Mouse (Mus musculus) forebrain, postnatal 0 days (tissue): ENCODE measurements around the gene Eng. TPM values are rescaled to one million over a fixed set of nuclear protein-coding genes. Genes with fewer than 3 reads are reported as not detected.

Source experiments
- ATAC-seq: fragments of 200-750 bp; cut with Nextera tagmentation; 2 replicates; pipeline ENCODE4 v1.8.0; 2017; ENCODE audit warnings: mild to moderate bottlenecking, moderate library complexity
- DNase-seq: peaks from one replicate; pipeline ENCODE4 v3.0.0-alpha.2; 2015
- H3K27ac ChIP-seq: fragments of 300-500 bp; sonication (generic); 2 replicates; pipeline ENCODE4 v1.5.1; 2014; ENCODE audit warnings: low read depth, mild to moderate bottlenecking, antibody characterized with exemption, low read length, moderate library complexity, mixed read lengths
- H3K27me3 ChIP-seq: fragments of 300-500 bp; sonication (generic); 2 replicates; pipeline ENCODE4 v1.6.1; 2014; ENCODE audit warnings: mild to moderate bottlenecking, low read length, mixed read lengths; ENCODE audit not compliant: insufficient read depth
- H3K36me3 ChIP-seq: fragments of 300-500 bp; sonication (generic); 2 replicates; pipeline ENCODE4 v1.6.1; 2014; ENCODE audit warnings: mild to moderate bottlenecking, moderate library complexity; ENCODE audit not compliant: insufficient read depth
- H3K4me1 ChIP-seq: fragments of 300-500 bp; sonication (generic); 2 replicates; pipeline ENCODE4 v1.6.1; 2014; ENCODE audit warnings: antibody characterized with exemption; ENCODE audit not compliant: insufficient read depth
- H3K4me2 ChIP-seq: fragments of 300-500 bp; sonication (generic); 2 replicates; pipeline ENCODE4 v1.6.1; 2014; ENCODE audit warnings: low read depth, mild to moderate bottlenecking, moderate library complexity
- H3K4me3 ChIP-seq: fragments of 300-500 bp; sonication (generic); 2 replicates; pipeline ENCODE4 v1.5.1; 2014; ENCODE audit warnings: low read depth, low read length, mixed read lengths
- H3K9ac ChIP-seq: fragments of 300-500 bp; sonication (generic); 2 replicates; pipeline ENCODE4 v1.6.1; 2014; ENCODE audit warnings: mild to moderate bottlenecking
- H3K9me3 ChIP-seq: fragments of 300-500 bp; sonication (generic); 2 replicates; pipeline ENCODE4 v1.6.1; 2016; ENCODE audit warnings: low read length
- CTCF ChIP-seq: sonication (generic); IDR thresholded peaks from 2 replicates; pipeline ENCODE4 v1.5.1; 2016; ENCODE audit warnings: antibody characterized with exemption, control low read depth, low read depth
- WGBS: fragments of 180-500 bp; shearing (Covaris S2); extraction: QIAGEN DNeasy Blood & Tissue Kit; methylation state at CpG from one replicate; pipeline ENCODE4 v1.1.7; 2014; 5-methylcytosine and 5-hydroxymethylcytosine counted together
- polyA plus RNA-seq: library from polyadenylated mRNA; unstranded; fragments of >200 nt; fragmentation: Nextera tagmentation; extraction: Ambion mirVana; gene quantifications from 2 replicates; pipeline ENCODE4 v1.2.1, GENCODE M21; 2015
- total RNA-seq: library from RNA; depleted of rRNA; stranded (reverse); fragments of >200 nt; gene quantifications from 2 replicates; pipeline ENCODE4 v1.2.3, GENCODE M21; 2014

Gene Eng
- total and polyA plus RNA-seq, 2 experiments from 2014 or later: 14.7 to 22.1 TPM

DNA sequence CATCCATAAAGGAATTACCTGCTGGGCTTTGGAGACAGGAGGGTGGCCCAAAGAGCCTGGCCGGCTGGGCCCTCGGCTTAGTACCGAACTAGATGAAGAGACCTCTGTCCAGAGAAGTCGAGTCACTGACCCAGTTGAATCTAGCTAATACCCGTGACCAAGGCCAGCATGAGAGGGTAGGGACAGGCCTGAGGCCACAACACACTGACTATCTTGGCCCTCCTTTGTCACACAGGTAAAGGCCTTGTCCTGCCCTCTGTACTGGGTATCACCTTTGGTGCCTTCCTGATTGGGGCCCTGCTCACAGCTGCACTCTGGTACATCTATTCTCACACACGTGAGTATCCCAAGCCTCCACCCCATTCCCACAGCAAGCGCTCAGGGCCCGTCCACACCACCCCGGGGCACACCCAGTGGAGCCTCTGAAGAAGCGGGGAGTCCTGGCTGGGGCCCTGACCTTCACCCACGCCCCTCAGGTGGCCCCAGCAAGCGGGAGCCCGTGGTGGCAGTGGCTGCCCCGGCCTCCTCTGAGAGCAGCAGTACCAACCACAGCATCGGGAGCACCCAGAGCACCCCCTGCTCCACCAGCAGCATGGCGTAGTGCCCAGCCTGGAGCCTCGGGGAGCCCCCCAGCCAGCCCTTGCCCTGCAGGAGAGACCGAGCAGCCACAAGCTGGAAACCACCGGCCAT is 34.7 kb downstream of the Eng start:
- Histone ChIP-seq H3K36me3 (peaks cover 33% of the 10 kb centered on the region), H3K27me3 (no peaks in the 10 kb centered on the region), H3K4me1 (no peaks in the 10 kb centered on the region), H3K9me3 (no peaks in the 10 kb centered on the region), H3K4me2 (no peak overlapping the region), H3K4me3 (no peak overlapping the region), H3K9ac (no peak overlapping the region), H3K27ac (no peak overlapping the region)
- ATAC-seq: no peak
- TF ChIP-seq CTCF: no peak
- WGBS: 86% methylated on average over 19 of the region's 19 CpGs
- no peak for DNase-seq

DNA sequence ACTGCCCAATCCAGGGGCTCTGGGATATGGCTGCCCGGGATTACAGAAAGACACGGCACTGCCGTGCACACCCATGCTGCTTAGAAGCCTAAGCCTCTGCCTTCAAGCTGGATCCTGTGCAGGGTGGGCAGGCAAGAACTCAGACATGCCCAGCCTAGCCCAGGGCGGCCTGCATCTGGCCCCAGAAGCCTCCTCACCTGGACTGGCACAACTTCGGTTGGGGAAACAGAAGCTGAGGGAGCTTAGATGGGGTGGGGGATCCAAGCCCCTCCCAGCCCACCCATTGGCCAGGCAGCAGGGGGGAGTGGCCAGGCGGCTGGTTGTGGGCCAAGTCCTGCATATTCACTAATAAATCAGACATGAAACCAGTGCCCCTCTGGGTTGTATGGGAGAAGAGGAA is 35.4 kb downstream of the Eng start:
- Histone ChIP-seq H3K9ac (no peak overlapping the region), H3K9me3 (no peaks in the 10 kb centered on the region), H3K4me1 (no peaks in the 10 kb centered on the region), H3K27me3 (no peaks in the 10 kb centered on the region), H3K4me2 (no peak overlapping the region), H3K36me3 (peaks cover 38% of the 10 kb centered on the region), H3K4me3 (no peak overlapping the region), H3K27ac (no peak overlapping the region)
- DNase-seq (no peak), ATAC-seq (0 out of 2 replicates have a peak, but pooled peaks have one; percentile 29)
- TF ChIP-seq CTCF: no peak
- WGBS: 67% methylated on average over 6 of the region's 6 CpGs

DNA sequence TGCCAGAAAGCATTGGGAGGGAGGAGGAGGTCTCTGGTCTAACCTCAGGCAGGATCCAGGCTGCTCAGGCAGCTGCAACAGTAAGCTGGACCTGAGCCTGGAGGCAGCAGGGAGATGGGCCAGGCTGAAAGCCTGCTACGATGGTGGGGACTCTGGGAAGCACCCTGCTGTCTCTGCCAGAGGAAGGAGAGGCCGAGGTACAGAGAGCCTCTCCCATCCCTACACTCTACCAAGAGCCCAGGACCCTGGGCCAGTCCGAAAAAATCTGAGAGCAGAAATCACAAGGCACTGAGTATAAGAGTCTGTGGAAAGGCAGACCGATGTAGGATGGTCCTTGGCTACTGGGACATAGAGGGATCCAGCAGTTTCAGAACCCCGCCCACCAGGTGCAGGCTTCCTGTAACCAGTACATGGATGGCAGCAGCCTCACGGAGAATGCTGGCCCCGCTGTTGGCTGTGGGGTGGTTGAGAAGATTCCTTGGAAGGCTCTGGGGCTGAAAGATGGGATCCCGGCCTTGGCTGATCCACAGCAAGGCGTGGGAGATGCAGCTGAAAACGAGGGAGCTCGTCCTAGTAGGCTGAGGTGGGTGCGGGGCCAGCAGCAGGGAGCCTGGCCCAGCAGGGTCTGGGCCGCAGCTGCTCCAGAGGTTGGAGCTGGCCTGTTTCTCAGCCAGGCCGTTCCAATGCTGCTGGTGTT is 36.5 kb downstream of the Eng start:
- Histone ChIP-seq H3K4me1 (no peaks in the 10 kb centered on the region), H3K36me3 (peaks cover 49% of the 10 kb centered on the region), H3K9me3 (no peaks in the 10 kb centered on the region), H3K27me3 (no peaks in the 10 kb centered on the region), H3K4me3 (no peak overlapping the region), H3K27ac (no peak overlapping the region), H3K9ac (no peak overlapping the region), H3K4me2 (no peak overlapping the region)
- no peak for TF ChIP-seq CTCF
- WGBS: 81% methylated on average over 14 of the region's 14 CpGs
- ATAC-seq (no peak), DNase-seq (no peak)

GRCm38 (mm10) chr2:32683701-32684100 is 37.3 kb downstream of the Eng start:
- Histone ChIP-seq H3K36me3 (peaks cover 55% of the 10 kb centered on the region), H3K27me3 (no peaks in the 10 kb centered on the region), H3K4me2 (no peak overlapping the region), H3K4me1 (no peaks in the 10 kb centered on the region), H3K9me3 (no peaks in the 10 kb centered on the region), H3K27ac (no peak overlapping the region), H3K9ac (no peak overlapping the region), H3K4me3 (no peak overlapping the region)
- no peak for TF ChIP-seq CTCF
- 92% methylated on average over 10 of the region's 10 CpGs for WGBS
- ATAC-seq (no peak), DNase-seq (no peak)

GRCm38 (mm10) chr2:32684681-32685428 is 38.5 kb downstream of the Eng start:
- 92% methylated on average over 15 of the region's 15 CpGs for WGBS
- TF ChIP-seq CTCF: no peak
- no peak for DNase-seq

GRCm38 (mm10) chr2:32685807-32686206 is 39.4 kb downstream of the Eng start:
- no peak for DNase-seq
- ATAC-seq: no peak
- no peak overlapping the region for H3K27ac ChIP-seq
- no peaks in the 10 kb centered on the region for H3K4me1 ChIP-seq
- 96% methylated on average over 3 of the region's 3 CpGs for WGBS
- H3K4me2 ChIP-seq: no peak overlapping the region
- H3K4me3 ChIP-seq: no peak overlapping the region
- TF ChIP-seq CTCF: no peak
- H3K9ac ChIP-seq: no peak overlapping the region
- H3K27me3 ChIP-seq: no peaks in the 10 kb centered on the region
- H3K36me3 ChIP-seq: peaks cover 55% of the 10 kb centered on the region
- H3K9me3 ChIP-seq: no peaks in the 10 kb centered on the region

More at GRCm38 (mm10) chr2:32684681-32685428, 38.5 kb downstream of the Eng start:
- peaks cover 55% of the 10 kb centered on the region for H3K36me3 ChIP-seq
- H3K4me1 ChIP-seq: no peaks in the 10 kb centered on the region
- H3K4me3 ChIP-seq: no peak overlapping the region
- no peak for ATAC-seq
- H3K9me3 ChIP-seq: no peaks in the 10 kb centered on the region
- no peak overlapping the region for H3K4me2 ChIP-seq
- no peak overlapping the region for H3K9ac ChIP-seq
- H3K27me3 ChIP-seq: no peaks in the 10 kb centered on the region
- H3K27ac ChIP-seq: no peak overlapping the region

DNA sequence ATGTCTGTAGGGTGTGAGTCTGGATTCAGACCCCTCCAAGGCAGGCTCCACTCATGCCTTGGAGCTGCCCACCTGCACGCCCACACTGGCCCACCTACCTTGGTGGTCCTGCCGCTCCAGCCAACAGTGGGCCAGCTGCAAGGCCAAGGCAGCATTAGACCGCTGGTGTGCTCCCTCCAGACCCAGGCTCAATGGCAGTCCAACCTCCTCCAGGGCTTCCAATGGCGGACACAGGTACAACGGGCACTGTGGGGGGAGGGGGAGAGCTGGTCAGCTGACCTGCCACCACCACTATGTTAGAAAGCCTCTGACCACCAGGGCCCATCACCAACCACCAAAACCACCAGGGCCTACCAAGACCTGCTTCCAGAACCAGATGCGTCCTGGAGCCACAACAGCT is 40.2 kb downstream of the Eng start:
- H3K4me1 ChIP-seq: no peaks in the 10 kb centered on the region
- no peak for TF ChIP-seq CTCF
- H3K4me3 ChIP-seq: no peak overlapping the region
- no peak overlapping the region for H3K4me2 ChIP-seq
- no peaks in the 10 kb centered on the region for H3K9me3 ChIP-seq
- no peak overlapping the region for H3K9ac ChIP-seq
- H3K27ac ChIP-seq: no peak overlapping the region
- DNase-seq (no peak), ATAC-seq (no peak)
- peaks cover 55% of the 10 kb centered on the region for H3K36me3 ChIP-seq
- no peaks in the 10 kb centered on the region for H3K27me3 ChIP-seq
- WGBS: 92% methylated on average over 6 of the region's 6 CpGs
